Mouse (Mus musculus) midbrain, embryonic 15.5 days (tissue): ENCODE measurements around the gene Hap1. TPM values are rescaled to one million over a fixed set of nuclear protein-coding genes. Genes with fewer than 3 reads are reported as not detected.
A peak's percentile ranks its signal among the peaks of the same experiment; 100 is the strongest.
"Not testable (repeated sequence)": the region's sequence is repeated elsewhere in the genome, so short reads cannot be mapped to it uniquely, and the experiment has no call there.

Experiments
- ATAC-seq: fragments of 200-750 bp; cut with Nextera tagmentation; replicated peaks from 2 replicates; pipeline ENCODE4 v1.8.0; 2017; ENCODE audit warnings: moderate TSS enrichment
- H3K27ac ChIP-seq: fragments of 300-500 bp; sonication (generic); 2 replicates; pipeline ENCODE4 v1.5.1; 2015; ENCODE audit warnings: mild to moderate bottlenecking, inconsistent platforms
- H3K27me3 ChIP-seq: fragments of 300-500 bp; sonication (generic); replicated peaks from 2 replicates; pipeline ENCODE4 v1.6.1; 2015; ENCODE audit warnings: inconsistent platforms
- H3K36me3 ChIP-seq: fragments of 300-500 bp; sonication (generic); replicated peaks from 2 replicates; pipeline ENCODE4 v1.6.1; 2015; ENCODE audit warnings: inconsistent platforms
- H3K4me1 ChIP-seq: fragments of 300-500 bp; sonication (generic); 2 replicates; pipeline ENCODE4 v1.6.1; 2015; ENCODE audit warnings: inconsistent platforms
- H3K4me2 ChIP-seq: fragments of 300-500 bp; sonication (generic); 2 replicates; pipeline ENCODE4 v1.6.1; 2015; ENCODE audit warnings: inconsistent platforms, mild to moderate bottlenecking, moderate library complexity
- H3K4me3 ChIP-seq: fragments of 300-500 bp; sonication (generic); 2 replicates; pipeline ENCODE4 v1.5.1; 2015; ENCODE audit warnings: mild to moderate bottlenecking, inconsistent platforms
- H3K9ac ChIP-seq: fragments of 300-500 bp; sonication (generic); 2 replicates; pipeline ENCODE4 v1.6.1; 2015; ENCODE audit warnings: mild to moderate bottlenecking, inconsistent platforms
- H3K9me3 ChIP-seq: fragments of 300-500 bp; sonication (generic); 2 replicates; pipeline ENCODE4 v1.6.1; 2016; ENCODE audit warnings: inconsistent platforms
- WGBS: fragments of 180-500 bp; shearing (Covaris S2); methylation state at CpG from one replicate; pipeline ENCODE4 v1.1.7; 2015; ENCODE audit warnings: mixed read lengths; 5-methylcytosine and 5-hydroxymethylcytosine counted together
- polyA plus RNA-seq: library from polyadenylated mRNA; unstranded; fragments of >200 nt; fragmentation: Nextera tagmentation; extraction: Ambion mirVana; gene quantifications from 2 replicates; pipeline ENCODE4 v1.2.1, GENCODE M21; 2015

Gene Hap1
- polyA plus RNA-seq, 1 experiment from 2014 or later: 315 TPM

DNA sequence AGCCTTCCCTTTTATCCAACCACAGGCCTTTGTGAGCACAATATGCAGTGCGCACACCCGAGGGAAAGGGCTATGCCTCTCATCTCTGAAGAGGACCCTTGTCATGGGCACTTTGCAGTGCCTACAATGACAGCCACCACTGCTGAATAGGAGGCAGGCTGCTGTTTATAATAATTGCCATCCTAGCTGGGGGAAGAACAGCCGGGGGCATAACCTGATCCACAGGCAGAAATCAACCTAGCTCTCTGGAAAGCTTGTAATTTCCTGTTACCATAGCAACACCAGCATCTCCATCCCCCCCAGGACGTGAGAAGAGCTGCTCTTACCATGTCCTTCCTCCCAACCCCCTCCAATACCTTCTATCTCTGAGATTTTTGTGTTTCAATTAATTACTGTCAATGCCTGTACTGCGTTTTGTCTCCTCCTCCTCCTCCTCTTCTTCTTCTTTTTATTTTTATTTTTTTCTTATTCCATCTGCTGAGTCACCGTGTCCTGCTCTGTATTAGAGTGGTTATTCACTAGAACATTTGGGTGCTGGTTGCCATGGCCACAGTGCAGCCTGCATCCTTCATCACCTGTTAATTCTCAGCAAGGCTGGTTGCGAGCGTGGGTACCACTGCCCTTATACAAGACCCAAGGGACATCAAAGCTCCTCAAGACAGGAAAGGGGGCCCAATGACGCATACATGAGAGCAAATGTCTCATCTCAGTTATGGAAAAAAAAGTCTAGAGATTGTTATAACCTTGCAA is 23.0 kb downstream of the Hap1 start:
- peaks cover 48% of the 10 kb centered on the region for H3K4me1 ChIP-seq
- H3K9me3 ChIP-seq: no peaks in the 10 kb centered on the region
- 17% methylated on average over 9 of the region's 9 CpGs for WGBS
- peak overlapping the region; percentile 35 for H3K4me2 ChIP-seq
- H3K4me3 ChIP-seq: no peak overlapping the region
- H3K9ac ChIP-seq: no peak overlapping the region
- H3K36me3 ChIP-seq: no peaks in the 10 kb centered on the region
- no peaks in the 10 kb centered on the region for H3K27me3 ChIP-seq
- ATAC-seq: peak; percentile 89
- peak overlapping the region; percentile 92 for H3K27ac ChIP-seq

GRCm38 (mm10) chr11:100330816-100331375 is 25.0 kb downstream of the Hap1 start:
- not testable (repeated sequence) for H3K27me3 ChIP-seq, H3K36me3 ChIP-seq, ATAC-seq, H3K4me3 ChIP-seq, H3K27ac ChIP-seq, H3K9ac ChIP-seq, H3K9me3 ChIP-seq, H3K4me2 ChIP-seq
- peaks cover 47% of the 10 kb centered on the region for H3K4me1 ChIP-seq
- WGBS: 61% methylated on average over 8 of the region's 8 CpGs

GRCm38 (mm10) chr11:100330235-100330634 is 25.7 kb downstream of the Hap1 start:
- Histone ChIP-seq H3K4me2 (no peak overlapping the region), H3K9ac (no peak overlapping the region), H3K4me1 (peaks cover 44% of the 10 kb centered on the region), H3K36me3 (no peaks in the 10 kb centered on the region), H3K27me3 (no peaks in the 10 kb centered on the region), H3K4me3 (no peak overlapping the region), H3K27ac (0 out of 2 replicates have a peak overlapping the region, but pooled peaks have one; percentile 53), H3K9me3 (no peaks in the 10 kb centered on the region)
- no peak for ATAC-seq
- 58% methylated on average over 16 of the region's 16 CpGs for WGBS

- WGBS: 86% methylated on average over 6 of the region's 6 CpGs
- peak overlapping the region; percentile 66 for H3K27ac ChIP-seq
- no peak overlapping the region for H3K4me2 ChIP-seq
- 0 out of 2 replicates have a peak, but pooled peaks cover under 1% of the 10 kb centered on the region for H3K36me3 ChIP-seq
- H3K9me3 ChIP-seq: no peaks in the 10 kb centered on the region
- no peak overlapping the region for H3K9ac ChIP-seq
- no peak for ATAC-seq
- H3K4me3 ChIP-seq: no peak overlapping the region
- peaks cover 24% of the 10 kb centered on the region for H3K4me1 ChIP-seq
- H3K27me3 ChIP-seq: no peaks in the 10 kb centered on the region
Observed at GRCm38 (mm10) chr11:100327761-100328160, 28.2 kb downstream of the Hap1 start.

DNA sequence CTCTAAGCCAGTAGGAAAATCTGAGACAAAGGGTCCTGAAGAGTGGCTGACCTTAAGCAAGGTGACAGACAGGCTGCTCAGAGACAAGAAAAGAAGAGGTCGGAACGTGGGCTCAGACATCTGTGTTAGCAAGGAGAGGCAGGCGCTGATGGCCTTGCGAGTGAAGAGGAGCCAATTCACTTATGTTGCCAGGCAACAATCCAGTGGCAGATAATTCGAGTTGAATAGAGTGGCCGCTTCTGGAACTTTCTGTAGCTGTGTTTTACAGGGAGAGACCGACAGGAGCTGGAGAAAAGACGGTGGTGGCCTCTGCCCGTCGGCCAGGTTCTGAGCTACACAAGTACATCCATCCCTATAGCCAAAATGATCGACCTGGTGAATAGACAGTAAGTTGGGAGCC is 28.6 kb downstream of the Hap1 start:
- no peaks in the 10 kb centered on the region for H3K27me3 ChIP-seq
- H3K9me3 ChIP-seq: no peaks in the 10 kb centered on the region
- ATAC-seq: no peak
- H3K27ac ChIP-seq: peak overlapping the region; percentile 66
- peaks cover 20% of the 10 kb centered on the region for H3K4me1 ChIP-seq
- H3K4me2 ChIP-seq: no peak overlapping the region
- 47% methylated on average over 11 of the region's 11 CpGs for WGBS
- no peak overlapping the region for H3K9ac ChIP-seq
- peaks cover 4% of the 10 kb centered on the region; the same call in 1 of the 2 replicates for H3K36me3 ChIP-seq
- H3K4me3 ChIP-seq: no peak overlapping the region

DNA sequence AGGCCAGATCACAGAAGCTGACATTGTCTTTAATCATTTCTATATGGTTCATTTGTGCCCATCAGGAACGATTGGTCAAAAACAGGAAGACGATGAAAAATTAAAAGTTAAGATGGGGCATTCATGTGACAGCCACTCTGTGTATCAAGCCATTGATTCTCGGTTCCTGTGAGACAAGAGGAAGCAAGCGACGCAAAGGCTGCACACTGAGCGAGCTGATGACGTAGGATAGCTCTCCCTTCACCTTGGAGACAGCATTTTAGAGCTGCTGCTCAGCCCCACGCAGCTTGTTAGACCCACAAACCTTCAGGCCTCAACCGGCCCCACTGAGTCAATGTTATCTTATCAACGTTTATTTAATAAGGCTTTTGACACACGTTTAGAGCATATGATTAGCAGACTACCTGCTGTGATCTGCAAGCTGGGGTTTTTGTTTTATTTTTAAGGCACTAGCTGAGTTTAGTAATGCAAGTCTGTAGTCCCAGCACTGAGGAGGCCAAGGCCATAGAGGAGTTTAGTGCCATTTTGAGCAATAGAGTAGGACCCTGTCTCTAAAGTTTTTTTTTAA is 30.8 kb downstream of the Hap1 start:
- peaks cover 21% of the 10 kb centered on the region for H3K4me1 ChIP-seq
- no peak overlapping the region for H3K4me2 ChIP-seq
- no peak for ATAC-seq
- H3K4me3 ChIP-seq: no peak overlapping the region
- no peaks in the 10 kb centered on the region for H3K27me3 ChIP-seq
- no peak overlapping the region for H3K9ac ChIP-seq
- peak overlapping the region; percentile 9; the same call in 1 of the 2 replicates for H3K27ac ChIP-seq
- peaks cover 11% of the 10 kb centered on the region; the same call in 1 of the 2 replicates for H3K36me3 ChIP-seq
- 64% methylated on average over 11 of the region's 11 CpGs for WGBS
- H3K9me3 ChIP-seq: no peaks in the 10 kb centered on the region

DNA sequence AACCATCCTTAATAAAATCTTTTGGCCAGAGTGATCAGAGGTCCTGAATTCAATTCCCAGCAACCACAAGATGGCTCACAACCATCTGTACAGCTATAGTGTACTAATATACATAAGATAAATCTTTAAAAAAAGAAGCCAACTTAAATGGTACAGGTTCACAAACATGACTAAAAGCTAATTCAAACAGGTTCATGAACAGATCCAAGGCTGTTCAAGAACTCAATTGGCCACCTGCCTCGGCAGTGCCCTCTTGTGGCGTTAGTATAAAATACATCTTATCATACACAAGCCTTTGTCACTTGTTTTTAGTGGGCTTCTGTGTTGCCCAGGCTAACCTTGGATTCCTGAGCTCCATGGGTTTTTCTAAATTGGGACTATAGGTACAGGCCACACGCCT is 32.4 kb downstream of the Hap1 start:
- Histone ChIP-seq H3K4me1 (peaks cover 20% of the 10 kb centered on the region), H3K27ac (no peak overlapping the region), H3K4me3 (no peak overlapping the region), H3K9ac (no peak overlapping the region), H3K36me3 (peaks cover 11% of the 10 kb centered on the region; the same call in 1 of the 2 replicates), H3K9me3 (no peaks in the 10 kb centered on the region), H3K27me3 (no peaks in the 10 kb centered on the region), H3K4me2 (no peak overlapping the region)
- no peak for ATAC-seq
- WGBS: 18% methylated on average over 3 of the region's 3 CpGs

DNA sequence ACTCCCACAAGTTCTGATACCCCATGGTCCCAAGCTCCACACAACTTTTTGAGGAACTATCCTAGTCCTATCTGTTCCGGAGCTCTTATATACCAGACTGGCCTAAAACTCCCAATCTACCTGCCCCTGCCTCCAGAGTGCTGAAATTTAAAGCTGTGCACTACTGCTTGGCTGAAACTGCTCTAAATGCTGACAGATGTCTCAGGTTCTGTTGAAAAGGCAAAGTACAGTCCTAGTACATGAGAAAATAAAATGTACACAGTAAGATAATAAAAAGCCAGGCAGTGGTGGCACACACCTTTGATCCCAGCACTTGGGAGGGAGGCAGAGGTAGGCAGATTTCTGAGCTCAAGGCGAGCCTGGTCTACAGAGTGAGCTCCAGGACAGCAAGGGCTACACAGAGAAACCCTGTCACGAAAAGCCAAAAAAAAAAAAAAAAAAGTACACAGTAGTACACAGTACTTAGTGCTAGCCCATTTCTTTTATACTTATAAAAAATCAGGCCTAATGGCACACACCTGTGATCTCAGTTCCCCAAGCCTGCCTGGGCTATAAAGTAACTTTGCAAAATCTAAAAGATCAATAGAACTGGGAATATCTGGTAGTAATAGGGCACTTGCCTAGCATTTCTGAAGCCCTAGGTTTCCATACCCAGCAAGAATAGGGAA is 33.2 kb downstream of the Hap1 start:
- Histone ChIP-seq H3K27ac (no peak overlapping the region), H3K4me2 (no peak overlapping the region), H3K4me3 (no peak overlapping the region), H3K36me3 (peaks cover 11% of the 10 kb centered on the region; the same call in 1 of the 2 replicates), H3K27me3 (no peaks in the 10 kb centered on the region), H3K9ac (no peak overlapping the region), H3K4me1 (peaks cover 20% of the 10 kb centered on the region), H3K9me3 (no peaks in the 10 kb centered on the region)
- WGBS: 63% methylated on average over 3 of the region's 3 CpGs
- no peak for ATAC-seq

GRCm38 (mm10) chr11:100321479-100322305 is 34.2 kb downstream of the Hap1 start:
- not testable (repeated sequence) for H3K9me3 ChIP-seq, H3K9ac ChIP-seq, ATAC-seq, H3K4me3 ChIP-seq, H3K27me3 ChIP-seq, H3K27ac ChIP-seq
- H3K4me1 ChIP-seq: peaks cover 15% of the 10 kb centered on the region
- H3K36me3 ChIP-seq: peaks cover 11% of the 10 kb centered on the region; the same call in 1 of the 2 replicates
- H3K4me2 ChIP-seq: peak overlapping the region; percentile 58; the same call in 1 of the 2 replicates
- WGBS: 75% methylated on average over 7 of the region's 7 CpGs

DNA sequence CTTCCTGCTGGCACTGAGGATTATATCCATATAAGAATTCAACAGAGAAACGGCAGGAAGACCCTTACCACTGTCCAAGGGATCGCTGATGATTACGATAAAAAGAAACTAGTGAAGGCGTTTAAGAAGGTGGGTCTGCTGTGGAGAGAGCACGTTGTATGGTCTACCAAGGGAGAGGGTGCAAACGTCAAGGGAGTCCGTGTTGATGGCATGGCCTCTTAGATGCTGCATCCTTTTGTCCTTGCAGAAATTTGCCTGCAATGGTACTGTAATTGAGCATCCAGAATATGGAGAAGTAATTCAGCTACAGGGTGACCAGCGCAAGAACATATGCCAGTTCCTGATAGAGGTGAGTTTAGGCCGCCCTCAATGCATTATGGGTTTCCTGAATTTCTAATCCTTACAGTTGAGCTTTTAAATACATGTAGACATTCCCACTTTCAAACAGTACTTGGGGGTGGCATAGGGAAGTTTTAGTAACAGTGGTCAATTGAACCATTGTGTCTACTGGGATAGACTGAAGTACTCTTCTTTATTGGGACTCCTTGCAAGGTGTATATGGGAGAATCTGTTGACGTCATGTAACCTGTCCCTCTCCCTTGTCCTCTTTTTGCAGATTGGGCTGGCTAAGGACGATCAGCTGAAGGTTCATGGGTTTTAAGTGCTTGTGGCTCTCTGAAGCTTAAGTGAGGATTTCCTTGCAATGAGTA is 35.1 kb downstream of the Hap1 start:
- H3K9ac ChIP-seq: peak overlapping the region; percentile 91
- 20% methylated on average over 11 of the region's 11 CpGs for WGBS
- ATAC-seq: peak; percentile 6; the same call in 1 of the 2 replicates

GRCm38 (mm10) chr11:100320172-100320630 is 35.7 kb downstream of the Hap1 start:
- Histone ChIP-seq H3K9me3 (no peaks in the 10 kb centered on the region), H3K27ac (peak overlapping the region; percentile 97)

More for the DNA sequence above, 35.1 kb downstream of the Hap1 start:
- not testable (repeated sequence) for H3K9me3 ChIP-seq, H3K27me3 ChIP-seq
- peak overlapping the region; percentile 97 for H3K27ac ChIP-seq
- H3K36me3 ChIP-seq: peaks cover 11% of the 10 kb centered on the region; the same call in 1 of the 2 replicates
- H3K4me1 ChIP-seq: peaks cover 15% of the 10 kb centered on the region
- peak overlapping the region; percentile 80 for H3K4me3 ChIP-seq
- H3K4me2 ChIP-seq: peak overlapping the region; percentile 58

More at GRCm38 (mm10) chr11:100320172-100320630, 35.7 kb downstream of the Hap1 start:
- peak overlapping the region; percentile 91 for H3K9ac ChIP-seq
- peak overlapping the region; percentile 80 for H3K4me3 ChIP-seq
- peak overlapping the region; percentile 58 for H3K4me2 ChIP-seq
- H3K4me1 ChIP-seq: peaks cover 15% of the 10 kb centered on the region
- peak; percentile 89 for ATAC-seq
- H3K36me3 ChIP-seq: peaks cover 11% of the 10 kb centered on the region; the same call in 1 of the 2 replicates
- H3K27me3 ChIP-seq: no peaks in the 10 kb centered on the region
- WGBS: under 1% methylated on average over 40 of the region's 40 CpGs
